Mouse (Mus musculus) heart, postnatal 0 days (tissue): ENCODE measurements around the gene Kmt2a.

ENCODE experiments used
- CTCF ChIP-seq: IDR thresholded peaks from 2 replicates; pipeline ENCODE4 v1.5.1; 2016; ENCODE audit warnings: antibody characterized with exemption, control low read depth, low read depth
- EP300 ChIP-seq: IDR thresholded peaks from 2 replicates; pipeline ENCODE4 v1.6.1; 2016; ENCODE audit warnings: antibody characterized with exemption, low read depth

- no peak for TF ChIP-seq CTCF
- no peak for TF ChIP-seq EP300
Observed at GRCm38 (mm10) chr9:44875476-44875875, 5.6 kb downstream of the Kmt2a start.
